Mouse (Mus musculus): ENCODE measurements at regions not wholly inside any gene's neighbourhood (a gene's known extent, or its start where the extent isn't known, plus 50 kb on each side); places are given as distances from the start of the nearest gene placed in this dataset.

- no peak for TF ChIP-seq CTCF (IDR thresholded peaks at IDR 0.05; ENCODE audit: insufficient read depth, low read length)
- no peak for TF ChIP-seq POLR2A (IDR thresholded peaks at IDR 0.05; ENCODE audit: borderline replicate concordance, extremely low read depth, low read depth, low read length)
Measured at GRCm38 (mm10) chr1:90342346-90342745, 138.6 kb downstream of the Ackr3 start.

Data from lung, adult 2 months (tissue).